Mouse (Mus musculus) spleen, adult 2 months (tissue): ENCODE data around the gene Qrich1.

Experiments used
- CTCF ChIP-seq: fragments of 200-500 bp; IDR thresholded peaks from 2 replicates; pipeline ENCODE4 v1.5.1; 2011; ENCODE audit warnings: mild to moderate bottlenecking, inconsistent platforms; ENCODE audit not compliant: insufficient read depth, insufficient read length, insufficient replicate concordance; ENCODE audit errors: extremely low read depth
- POLR2A ChIP-seq: fragments of 200-500 bp; IDR thresholded peaks from 2 replicates; pipeline ENCODE4 v1.6.1; 2011; ENCODE audit warnings: low read depth, low read length, inconsistent platforms

GRCm38 (mm10) chr9:108491286-108491580 lies 25.4 kb upstream of the Qrich1 start:
- TF ChIP-seq CTCF (no peak), POLR2A (no peak)
